Mouse (Mus musculus) left cerebral cortex, adult 2 months (tissue): ENCODE measurements at regions not wholly inside any gene's neighbourhood (a gene's known extent, or its start where the extent isn't known, plus 50 kb on each side); places are given as distances from the start of the nearest gene placed in this dataset.

ENCODE experiments used
- DNase-seq, 2 experiments: peaks; one replicate each; pipeline ENCODE4 v3.0.0; 2021 to 2022; ENCODE audit warnings: low spot score in 2 of 2, mixed read lengths in 1 of 2; ENCODE audit errors: extremely low spot score in 1 of 2
- H3K27ac ChIP-seq: fragments of 200-600 bp; 2 replicates; pipeline ENCODE4 v1.8.1; 2022
- H3K4me3 ChIP-seq: fragments of 200-600 bp; 2 replicates; pipeline ENCODE4 v1.8.1; 2022
- CTCF ChIP-seq: fragments of 200-600 bp; IDR thresholded peaks from 2 replicates; pipeline ENCODE4 v1.8.1; 2022; ENCODE audit warnings: antibody characterized with exemption, mild to moderate bottlenecking, moderate library complexity
- intact Hi-C: fragments of 180-260 bp; cut with DNase I; formaldehyde crosslinking; loops from one replicate; pipeline ENCODE4 v1.15.1; 2025

- intact Hi-C loops: no loop called here
- H3K4me3 ChIP-seq: no peak overlapping the region
- no peak for DNase-seq
- H3K27ac ChIP-seq: no peak overlapping the region
- no peak for TF ChIP-seq CTCF
Measured at GRCm38 (mm10) chr11:10798079-10798478, 315.9 kb upstream of the Vwc2 start.

- intact Hi-C loops: loop anchor here (5.0 kb wide), 1 partner anchor 272 kb away; the partner anchor contains the start of gene Vwc2
- no peak overlapping the region for H3K27ac ChIP-seq
- TF ChIP-seq CTCF: no peak
- no peak overlapping the region for H3K4me3 ChIP-seq
- DNase-seq: no peak
Measured at GRCm38 (mm10) chr11:10840191-10840590, 273.8 kb upstream of the Vwc2 start.

- H3K27ac ChIP-seq: no peak overlapping the region
- DNase-seq: no peak
- TF ChIP-seq CTCF: no peak
- H3K4me3 ChIP-seq: no peak overlapping the region
- intact Hi-C loops: loop anchor here (5.0 kb wide), 1 partner anchor 271 kb away; the partner anchor contains the start of gene Vwc2
Measured at GRCm38 (mm10) chr11:10841083-10841482, 272.9 kb upstream of the Vwc2 start.

GRCm38 (mm10) chr11:10872267-10872666, 241.8 kb upstream of the Vwc2 start:
- TF ChIP-seq CTCF: no peak
- no peak overlapping the region for H3K4me3 ChIP-seq
- no peak overlapping the region for H3K27ac ChIP-seq
- intact Hi-C loops: no loop called here
- DNase-seq: no peak

GRCm38 (mm10) chr11:10893302-10893701, 220.7 kb upstream of the Vwc2 start:
- Histone ChIP-seq H3K27ac (no peak overlapping the region), H3K4me3 (no peak overlapping the region)
- peak in 1 of 2 experiments; percentile 11 for DNase-seq
- no peak for TF ChIP-seq CTCF
- intact Hi-C loops: no loop called here

GRCm38 (mm10) chr11:10923998-10924397, 190.0 kb upstream of the Vwc2 start:
- DNase-seq: no peak
- intact Hi-C loops: no loop called here
- Histone ChIP-seq H3K4me3 (no peak overlapping the region), H3K27ac (no peak overlapping the region)
- TF ChIP-seq CTCF: no peak

GRCm38 (mm10) chr11:10952914-10953313, 161.1 kb upstream of the Vwc2 start:
- no peak overlapping the region for H3K27ac ChIP-seq
- intact Hi-C loops: no loop called here
- H3K4me3 ChIP-seq: no peak overlapping the region
- TF ChIP-seq CTCF: no peak
- DNase-seq: no peak
